Mouse (Mus musculus) adrenal gland, postnatal 25 days (tissue): ENCODE measurements around the gene E130114P18Rik. TPM values are rescaled to one million over a fixed set of nuclear protein-coding genes. Genes with fewer than 3 reads are reported as not detected.
A peak's percentile ranks its signal among the peaks of the same experiment; 100 is the strongest.

Experiments
- DNase-seq: peaks from one replicate; pipeline ENCODE4 v3.0.0; 2021; ENCODE audit warnings: mixed read lengths
- total RNA-seq: library from RNA; stranded (reverse); gene quantifications from 2 replicates; pipeline ENCODE4 v1.2.3, GENCODE M21; 2021

The E130114P18Rik gene
- total RNA-seq, 1 experiment from 2014 or later = 1.1 TPM

- no peak for DNase-seq
Measured at GRCm38 (mm10) chr4:97776388-97777080, 1.3 kb downstream of the E130114P18Rik start.

GRCm38 (mm10) chr4:97775494-97776265 is 2.2 kb downstream of the E130114P18Rik start:
- no peak for DNase-seq

DNA sequence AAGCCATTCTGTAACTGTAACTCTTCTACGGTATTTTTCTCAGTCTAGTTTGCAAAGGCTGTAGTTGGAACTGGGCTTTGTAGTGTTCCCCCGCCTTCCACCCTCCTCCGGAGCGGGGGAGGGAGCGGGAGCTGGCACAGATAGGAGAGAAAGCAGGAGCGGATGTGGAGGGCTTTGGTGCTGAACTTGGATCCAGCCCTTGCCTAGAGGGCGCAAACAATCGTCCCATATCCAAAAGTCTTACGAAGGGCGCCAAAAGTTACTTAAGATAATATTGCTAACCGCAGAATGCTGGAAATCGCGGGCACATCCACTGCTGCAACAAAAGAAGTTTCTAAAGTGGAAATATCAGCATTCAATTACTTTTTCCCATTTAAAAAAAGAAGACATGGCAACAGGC is 2.8 kb downstream of the E130114P18Rik start:
- DNase-seq = peak; percentile 78

DNA sequence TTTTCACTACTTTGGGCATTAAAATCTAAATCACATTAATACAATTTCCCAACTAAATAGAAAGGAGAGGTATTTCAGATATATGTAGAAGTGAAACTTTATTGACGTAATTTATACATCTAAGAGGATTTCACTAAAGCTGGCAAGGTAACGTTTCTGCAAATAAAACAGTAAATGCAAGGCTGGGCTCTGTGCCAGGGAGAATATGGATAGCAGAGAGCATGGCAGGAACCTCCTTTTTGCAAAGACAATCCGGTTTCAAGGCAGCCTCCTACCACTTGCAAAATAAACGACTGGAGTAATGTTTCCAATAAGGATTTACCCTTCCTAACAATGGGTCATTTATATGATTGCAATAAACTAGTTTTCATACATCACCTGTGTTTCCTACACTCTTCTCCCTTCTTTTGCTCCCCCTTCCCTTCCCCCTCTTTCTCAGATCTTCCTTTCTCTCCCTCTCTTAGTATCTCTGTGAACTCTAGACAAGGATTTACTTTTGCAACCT is 3.4 kb downstream of the E130114P18Rik start:
- DNase-seq = no peak

DNA sequence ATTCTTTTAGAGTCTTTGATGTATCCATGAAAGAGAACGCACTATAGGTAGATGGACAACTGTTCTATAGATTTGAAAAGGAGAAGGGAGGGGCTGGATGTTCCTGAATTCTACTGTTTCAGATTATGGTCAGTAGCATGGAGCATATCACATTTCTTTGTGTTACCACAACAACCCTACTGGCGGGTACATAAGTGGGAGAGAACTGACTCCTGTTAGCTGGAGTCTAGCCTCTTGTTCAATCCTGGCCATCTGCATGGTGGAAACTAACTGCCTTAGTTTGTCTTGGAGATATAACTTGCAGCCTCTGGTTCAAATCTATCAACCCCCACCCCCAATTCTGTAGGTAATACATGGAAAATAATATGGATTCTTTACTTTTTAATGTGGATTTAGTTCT is 4.1 kb downstream of the E130114P18Rik start:
- no peak for DNase-seq

DNA sequence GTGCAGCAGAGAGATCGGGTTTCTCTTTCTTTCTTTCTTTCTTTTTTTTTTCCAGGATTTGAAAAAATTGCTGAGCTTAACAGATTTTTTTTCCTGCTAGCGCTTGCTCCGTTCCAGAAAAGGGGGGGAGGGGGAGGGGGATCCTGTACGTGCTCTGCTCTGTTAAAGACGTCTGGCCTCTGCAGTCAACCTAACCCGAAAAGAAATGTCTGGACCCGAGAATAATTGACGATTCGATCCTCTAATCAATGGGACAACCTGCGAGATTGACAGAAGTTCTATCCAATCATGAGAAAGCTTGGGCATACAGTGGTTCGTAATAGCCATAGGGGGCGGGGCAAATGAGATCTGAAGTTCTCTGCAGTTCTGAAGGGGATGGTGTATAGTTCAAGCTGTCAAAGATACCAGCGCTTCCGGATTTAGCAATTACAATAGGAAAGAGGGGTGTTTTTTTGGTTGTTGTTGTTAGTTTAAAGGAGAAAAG is 4.7 kb downstream of the E130114P18Rik start:
- peak; percentile 75 for DNase-seq

GRCm38 (mm10) chr4:97772641-97773040 is 5.2 kb downstream of the E130114P18Rik start, which contains the start of gene Nfia:
Nfia (plus strand) TSS chr4:97772734.
- no peak for DNase-seq

DNA sequence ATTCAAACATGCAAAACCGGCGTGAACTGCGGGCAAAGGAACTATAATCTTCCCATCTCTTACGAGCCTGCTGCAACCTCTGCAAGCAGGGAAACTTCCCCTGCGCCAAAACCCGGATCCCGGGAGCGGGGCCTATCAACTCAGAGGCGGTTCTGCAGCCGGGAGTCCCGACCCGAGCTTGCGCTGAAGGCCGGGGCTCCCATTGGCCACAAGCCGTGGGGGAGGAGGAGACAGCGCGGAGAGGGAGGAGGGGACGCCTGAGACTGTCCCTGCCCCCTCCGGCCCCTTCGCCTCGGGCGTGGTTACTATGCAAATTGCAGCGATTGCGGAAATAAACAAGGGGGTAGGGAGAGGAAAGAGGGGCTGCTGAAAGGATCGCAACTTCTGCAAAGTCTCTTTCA is 5.8 kb downstream of the E130114P18Rik start:
- peak; percentile 99 for DNase-seq

DNA sequence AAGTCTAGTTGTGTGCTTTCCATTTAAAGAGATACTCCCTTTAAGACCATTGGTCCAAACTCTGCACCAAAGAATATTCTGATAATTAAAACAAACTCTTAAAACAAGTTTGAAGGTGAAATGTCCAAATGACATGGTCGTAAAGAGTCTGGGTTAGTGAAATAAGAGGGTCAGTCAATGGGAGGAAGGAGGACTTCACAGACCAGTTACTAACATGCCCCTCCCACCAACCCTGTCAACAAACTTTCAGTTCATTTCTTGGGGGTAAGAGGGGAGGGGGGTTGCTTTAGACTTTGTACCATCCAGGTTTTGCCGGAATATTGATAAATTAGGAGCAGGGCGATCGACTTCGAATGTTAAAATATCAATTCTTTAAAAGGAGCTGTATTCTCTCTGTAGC is 6.5 kb downstream of the E130114P18Rik start:
- no peak for DNase-seq

DNA sequence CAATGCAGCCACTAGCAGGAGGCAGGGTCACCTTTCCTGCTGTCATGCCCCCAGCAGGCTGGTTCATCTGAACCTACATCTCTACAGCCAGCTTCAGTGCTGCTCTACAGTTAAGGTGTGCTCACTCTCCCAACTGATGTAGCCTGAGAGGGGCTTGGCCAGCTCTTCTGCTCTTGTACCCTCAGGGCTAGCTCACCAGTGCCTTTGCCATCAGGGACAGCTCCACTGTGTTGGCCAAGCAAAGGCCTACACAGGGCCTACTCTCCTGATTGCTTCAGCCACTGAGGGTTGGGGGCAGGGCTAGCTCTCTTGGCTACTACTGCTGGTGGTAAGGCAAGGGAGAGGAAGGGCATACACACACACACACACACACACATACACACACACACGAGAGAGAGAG is 8.0 kb downstream of the E130114P18Rik start:
- no peak for DNase-seq

DNA sequence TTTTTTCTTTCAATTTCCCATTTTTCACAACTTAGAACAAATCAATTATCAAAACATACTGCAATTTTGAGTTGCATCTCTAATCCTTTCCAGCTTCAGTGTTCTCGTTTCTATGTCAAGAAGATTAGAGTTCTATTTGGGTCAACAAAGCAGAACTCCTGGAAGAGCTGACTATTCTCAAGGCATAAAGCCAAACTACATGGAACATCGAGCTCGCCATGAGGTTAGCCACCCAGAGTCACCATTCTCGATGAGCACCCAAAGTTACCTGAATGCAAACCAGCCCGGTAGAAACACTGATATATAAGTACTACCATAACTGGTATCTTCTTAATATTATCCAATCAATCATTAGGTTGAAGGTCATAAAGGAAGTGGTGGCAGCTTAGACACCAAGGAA is 10.4 kb downstream of the E130114P18Rik start:
- no peak for DNase-seq

GRCm38 (mm10) chr4:97767025-97767424 is 10.9 kb downstream of the E130114P18Rik start:
- DNase-seq = no peak

- no peak for DNase-seq
Measured at GRCm38 (mm10) chr4:97766100-97766499, 11.8 kb downstream of the E130114P18Rik start.

DNA sequence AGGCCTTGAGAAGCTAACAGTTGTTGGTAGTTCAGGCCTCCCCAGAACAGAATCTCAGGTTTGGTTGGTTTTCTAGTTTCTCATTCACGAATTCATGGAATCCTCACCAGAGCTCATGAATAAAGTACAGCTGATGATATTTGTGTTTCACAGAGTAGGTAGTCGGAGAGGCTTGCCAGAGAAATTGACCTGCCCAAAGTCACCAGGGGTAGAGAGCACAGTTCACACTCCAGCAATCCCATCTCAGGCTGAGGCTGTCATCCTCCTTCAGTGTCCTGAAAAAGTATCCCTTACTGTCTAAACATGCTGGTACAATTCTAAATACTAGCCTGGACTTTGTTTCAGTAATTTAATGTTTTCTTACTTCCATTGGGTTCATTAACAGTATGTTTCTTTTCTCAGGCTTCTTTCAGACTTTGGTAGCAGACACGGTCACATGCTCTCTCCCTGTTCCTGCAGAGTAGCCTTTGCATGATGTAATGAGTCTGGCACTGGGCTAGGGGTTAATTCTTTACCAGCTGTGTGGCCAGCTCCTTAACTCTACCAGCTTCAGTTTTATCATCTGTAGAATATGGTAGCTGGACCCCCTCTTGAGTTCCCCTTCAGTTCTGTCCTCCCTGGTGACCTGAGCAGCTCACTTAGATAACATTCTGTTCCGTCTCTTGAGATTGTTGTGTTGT is 12.4 kb downstream of the E130114P18Rik start:
- no peak for DNase-seq

DNA sequence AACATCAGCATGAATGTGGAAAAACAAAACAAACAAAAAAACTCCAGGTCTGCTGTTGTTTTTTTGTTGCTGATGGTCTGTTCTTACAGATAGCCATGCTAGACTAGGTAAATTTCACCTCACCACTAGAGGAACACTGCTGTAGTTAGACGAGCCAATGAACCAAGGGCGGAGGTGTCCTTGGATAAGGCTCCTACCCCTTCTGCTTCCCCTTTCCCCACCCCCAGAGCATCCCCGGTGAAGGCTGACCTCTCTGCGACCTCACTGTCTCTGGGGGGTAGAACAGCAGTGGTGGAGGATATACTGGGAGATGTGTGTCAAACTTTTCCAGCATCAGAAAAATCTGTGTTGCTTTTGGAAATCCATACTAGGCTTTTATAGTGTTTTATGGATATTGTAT is 13.3 kb downstream of the E130114P18Rik start:
- no peak for DNase-seq

DNA sequence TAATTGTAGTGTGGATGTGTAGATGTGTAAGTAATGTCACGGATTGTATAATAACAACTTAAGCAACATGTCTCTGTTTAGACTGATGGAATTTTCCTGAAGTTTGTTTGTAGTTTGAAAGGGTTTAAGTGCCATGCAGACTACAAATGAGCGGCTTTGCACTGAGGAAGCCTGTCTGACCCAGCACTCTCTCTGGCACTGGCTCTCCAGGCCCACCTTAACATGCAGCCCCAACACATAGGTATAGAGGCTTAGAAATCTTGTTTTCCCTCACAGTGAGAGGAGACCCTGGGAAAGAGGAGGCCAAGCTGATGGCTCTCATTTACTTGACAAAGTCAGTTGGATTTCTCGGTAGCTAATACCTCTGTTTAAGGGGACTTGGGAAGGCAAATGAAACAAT is 19.2 kb downstream of the E130114P18Rik start:
- no peak for DNase-seq

DNA sequence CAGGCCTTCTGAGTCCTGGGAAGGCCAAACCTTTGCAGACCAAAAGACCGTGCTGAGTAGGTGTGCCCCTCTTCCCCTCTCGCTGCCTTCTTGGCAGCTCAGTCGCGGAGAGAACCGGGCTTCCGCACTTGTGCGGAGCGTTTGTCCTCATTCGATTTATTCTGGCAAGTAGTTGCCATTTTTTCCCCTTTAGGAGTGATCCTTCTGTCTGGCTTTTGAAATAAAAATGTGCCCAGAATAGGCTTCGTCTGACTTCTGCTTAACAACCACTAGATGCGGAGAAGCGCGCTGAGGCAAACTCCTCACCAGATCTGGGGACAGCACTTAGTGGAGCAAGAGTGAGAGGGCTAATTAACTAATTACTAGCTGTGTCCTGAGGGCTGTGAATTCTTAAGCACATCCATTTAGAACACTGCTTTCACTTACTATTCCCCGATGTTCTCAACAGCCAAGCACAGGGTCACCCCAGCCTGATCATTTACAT is 19.9 kb downstream of the E130114P18Rik start:
- peak; percentile 42 for DNase-seq

- peak; percentile 81 for DNase-seq
Measured at GRCm38 (mm10) chr4:97757207-97757977, 20.5 kb downstream of the E130114P18Rik start.

DNA sequence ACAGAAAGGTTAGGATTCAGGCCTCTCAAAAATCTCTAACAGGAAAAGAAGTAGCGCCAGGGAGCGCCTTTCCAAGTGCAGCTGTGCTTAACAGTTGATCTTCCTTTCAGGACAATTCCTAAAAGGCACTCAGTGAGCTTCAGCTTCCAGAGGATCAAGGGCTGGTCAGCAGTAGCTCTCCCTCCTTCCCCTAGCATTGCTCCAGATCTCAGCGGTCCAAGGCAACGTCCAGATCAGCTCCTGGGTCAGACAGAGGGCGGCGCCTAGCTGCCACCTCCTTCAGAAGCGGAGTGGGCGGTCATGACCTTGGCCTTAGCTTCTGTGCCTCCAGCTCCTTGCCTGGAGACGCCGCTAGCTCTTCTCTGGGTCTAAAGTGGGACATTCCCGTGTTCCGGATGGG is 23.6 kb downstream of the E130114P18Rik start:
- peak; percentile 78 for DNase-seq

DNA sequence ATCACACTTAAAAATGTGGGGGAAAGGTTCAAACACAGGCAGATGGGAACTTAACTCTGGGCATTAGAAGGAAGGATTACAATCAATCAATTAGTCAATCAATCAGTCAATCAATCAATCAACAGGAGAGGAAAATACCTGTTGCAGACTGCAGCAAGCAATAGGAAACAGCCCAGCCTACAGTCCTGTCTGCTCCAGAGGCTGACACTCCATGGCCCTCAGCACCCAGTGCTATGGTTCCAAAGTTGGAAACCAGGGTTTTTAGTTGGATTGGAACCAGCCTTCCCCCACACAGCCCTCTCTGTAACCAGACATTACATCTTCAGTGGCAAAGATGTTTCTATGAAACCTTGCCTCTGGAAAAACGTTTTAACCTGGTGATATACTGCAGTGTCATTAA is 24.4 kb downstream of the E130114P18Rik start:
- no peak for DNase-seq

DNA sequence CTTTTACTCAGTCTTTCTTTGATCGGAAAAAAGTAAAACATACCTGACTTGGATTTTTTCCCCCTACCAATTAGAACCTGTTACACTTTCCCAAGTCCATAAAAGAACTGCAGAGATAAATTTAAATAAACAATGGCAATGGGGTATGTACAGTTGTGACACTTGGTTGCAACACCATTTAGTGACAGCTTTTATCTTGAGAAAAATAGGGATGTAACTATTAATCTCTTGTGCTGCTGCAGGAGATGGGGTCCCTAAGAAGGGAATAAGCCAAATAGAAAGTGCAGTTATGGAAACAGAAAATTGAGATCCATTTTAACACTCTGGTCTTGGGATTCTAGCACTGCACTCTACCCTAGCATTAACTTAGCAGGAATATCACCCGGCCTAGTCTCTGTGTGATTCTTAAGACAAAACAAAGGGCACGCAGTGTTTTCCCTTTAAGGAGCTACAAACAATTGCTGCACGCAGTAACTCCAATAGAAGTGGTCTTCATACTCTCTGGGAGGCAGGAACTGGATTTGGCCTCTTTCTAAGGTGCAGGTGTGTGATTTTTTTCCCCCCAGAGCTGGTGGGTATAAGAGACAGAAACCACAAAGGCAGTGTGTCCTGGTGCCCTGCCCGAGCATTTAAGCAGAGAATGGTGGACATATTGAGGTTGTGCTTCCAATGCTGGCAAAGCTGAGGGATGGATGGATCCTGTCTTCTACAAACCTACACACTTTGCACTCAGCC is 25.4 kb downstream of the E130114P18Rik start:
- no peak for DNase-seq
